Mouse (Mus musculus) sigmoid colon, adult 10 weeks (tissue): ENCODE measurements around the gene Gm27021. TPM values are rescaled to one million over a fixed set of nuclear protein-coding genes. Genes with fewer than 3 reads are reported as not detected.

ENCODE experiments used
- polyA plus RNA-seq: library from polyadenylated mRNA; stranded (reverse); fragments of 350-450 nt; fragmentation: Illumina TruSeq; extraction: RNeasy Lipid Tissue Mini Kit (QIAGEN cat#74804); gene quantifications from one replicate; pipeline ENCODE4 v1.2.3, GENCODE M21; 2014; ENCODE audit warnings: low read depth, low replicate concordance

Gene Gm27021
- not detected for polyA plus RNA-seq

GRCm38 (mm10) chr8:120667561-120668373 is at the start of gene Gm27021, which contains the start of gene Cox4i1:
Gm27021 (minus strand) TSS chr8:120668079.
Cox4i1 (plus strand) TSS chr8:120668222.

GRCm38 (mm10) chr8:120668374-120668905 is 561 bp upstream of the Gm27021 start, which contains the start of gene Emc8:
Emc8 (minus strand) TSS chr8:120668573.

GRCm38 (mm10) chr8:120647532-120647931 is 20.3 kb downstream of the Gm27021 start, which contains the start of gene 1190005I06Rik:
1190005I06Rik (minus strand) TSS chr8:120647632.

GRCm38 (mm10) chr8:120588908-120589771 is 78.7 kb downstream of the Gm27021 start, which contains the start of gene Gins2:
Gins2 (minus strand) TSS chr8:120589304.

Other genes with a start within 250 kb of the Gm27021 start
- gene Gins2, start 78.8 kb downstream of the Gm27021 start, polyA plus RNA-seq, result 0.47 TPM
- gene 1190005I06Rik, start 20.4 kb downstream of the Gm27021 start, polyA plus RNA-seq, result not detected
- 34.1 TPM for gene Cox4i1, start 143 bp upstream of the Gm27021 start, polyA plus RNA-seq
- 6.1 TPM for gene Emc8, start 494 bp upstream of the Gm27021 start, polyA plus RNA-seq
- 6.4 TPM for gene Irf8, start 68.3 kb upstream of the Gm27021 start, polyA plus RNA-seq